Mouse (Mus musculus) forelimb bud, embryonic 11.5 days (tissue): ENCODE data around the gene St6galnac5.

Source experiments
- DNase-seq: peaks from one replicate; pipeline ENCODE4 v3.0.0-alpha.2; 2012; ENCODE audit warnings: low read depth, low spot score

Gene St6galnac5

GRCm38 (mm10) chr3:152981988-152982387 lies at the start of gene St6galnac5:
St6galnac5 (minus strand) TSS chr3:152982246.
- no peak for DNase-seq

- no peak for DNase-seq
Measured at GRCm38 (mm10) chr3:153030756-153031155, 48.7 kb upstream of the St6galnac5 start.

- DNase-seq, result no peak
Measured at GRCm38 (mm10) chr3:153024016-153024415, 42.0 kb upstream of the St6galnac5 start.

- DNase-seq, result no peak
Measured at GRCm38 (mm10) chr3:153018051-153018450, 36.0 kb upstream of the St6galnac5 start.

- no peak for DNase-seq
Measured at GRCm38 (mm10) chr3:153016355-153016754, 34.3 kb upstream of the St6galnac5 start.

GRCm38 (mm10) chr3:153006893-153007292 lies 24.8 kb upstream of the St6galnac5 start:
- DNase-seq, result no peak

- DNase-seq, result no peak
Measured at GRCm38 (mm10) chr3:152998901-152999300, 16.9 kb upstream of the St6galnac5 start.

GRCm38 (mm10) chr3:152998106-152998505 lies 16.1 kb upstream of the St6galnac5 start:
- peak; percentile 16 for DNase-seq

- DNase-seq, result no peak
Measured at GRCm38 (mm10) chr3:152993608-152994007, 11.6 kb upstream of the St6galnac5 start.

- DNase-seq, result no peak
Measured at GRCm38 (mm10) chr3:152990787-152991186, 8.7 kb upstream of the St6galnac5 start.

- DNase-seq, result no peak
Measured at GRCm38 (mm10) chr3:152980978-152981974, 770 bp downstream of the St6galnac5 start.

- DNase-seq, result no peak
Measured at GRCm38 (mm10) chr3:152980431-152980830, 1.6 kb downstream of the St6galnac5 start.

GRCm38 (mm10) chr3:152979481-152980092 lies 2.5 kb downstream of the St6galnac5 start:
- DNase-seq, result no peak

GRCm38 (mm10) chr3:152971373-152971772 lies 10.7 kb downstream of the St6galnac5 start:
- no peak for DNase-seq

GRCm38 (mm10) chr3:152969774-152970347 lies 12.2 kb downstream of the St6galnac5 start:
- no peak for DNase-seq

GRCm38 (mm10) chr3:152961855-152962376 lies 20.1 kb downstream of the St6galnac5 start:
- DNase-seq, result no peak

- peak; percentile 67 for DNase-seq
Measured at GRCm38 (mm10) chr3:152958358-152959150, 23.5 kb downstream of the St6galnac5 start.

GRCm38 (mm10) chr3:152956771-152957170 lies 25.3 kb downstream of the St6galnac5 start:
- no peak for DNase-seq

- no peak for DNase-seq
Measured at GRCm38 (mm10) chr3:152956038-152956437, 26.0 kb downstream of the St6galnac5 start.

- no peak for DNase-seq
Measured at GRCm38 (mm10) chr3:152951634-152952545, 30.2 kb downstream of the St6galnac5 start.
